Mouse (Mus musculus) neural tube, embryonic 11.5 days (tissue): ENCODE measurements around the gene Ascc1. TPM values are rescaled to one million over a fixed set of nuclear protein-coding genes. Genes with fewer than 3 reads are reported as not detected.

ENCODE experiments used
- ATAC-seq: fragments of 200-750 bp; cut with Nextera tagmentation; 2 replicates; pipeline ENCODE4 v1.8.0; 2017; ENCODE audit warnings: moderate number of reproducible peaks, mild to moderate bottlenecking, moderate TSS enrichment, moderate library complexity; ENCODE audit not compliant: insufficient read depth, low FRiP score, low TSS enrichment
- DNase-seq: peaks from one replicate; pipeline ENCODE4 v3.0.0-alpha.2; 2015; ENCODE audit warnings: low spot score
- H3K27ac ChIP-seq: fragments of 300-500 bp; sonication (generic); 2 replicates; pipeline ENCODE4 v1.5.1; 2014; ENCODE audit warnings: low read depth, mild to moderate bottlenecking, low read length
- H3K27me3 ChIP-seq: fragments of 300-500 bp; sonication (generic); 2 replicates; pipeline ENCODE4 v1.6.1; 2014; ENCODE audit warnings: mild to moderate bottlenecking, low read length, mixed read lengths; ENCODE audit not compliant: control insufficient read depth, insufficient read depth
- H3K36me3 ChIP-seq: fragments of 300-500 bp; sonication (generic); 2 replicates; pipeline ENCODE4 v1.6.1; 2014; ENCODE audit warnings: mild to moderate bottlenecking, low read length, moderate library complexity, mixed read lengths; ENCODE audit not compliant: control insufficient read depth, insufficient read depth
- H3K4me1 ChIP-seq: fragments of 300-500 bp; sonication (generic); 2 replicates; pipeline ENCODE4 v1.6.1; 2014; ENCODE audit warnings: low read length, mixed read lengths; ENCODE audit not compliant: control insufficient read depth, insufficient read depth
- H3K4me2 ChIP-seq: fragments of 300-500 bp; sonication (generic); 2 replicates; pipeline ENCODE4 v1.6.1; 2014; ENCODE audit warnings: low read depth, mild to moderate bottlenecking, moderate library complexity
- H3K4me3 ChIP-seq: fragments of 300-500 bp; sonication (generic); 2 replicates; pipeline ENCODE4 v1.5.1; 2014; ENCODE audit warnings: low read depth, low read length
- H3K9ac ChIP-seq: fragments of 300-500 bp; sonication (generic); 2 replicates; pipeline ENCODE4 v1.6.1; 2014; ENCODE audit warnings: mild to moderate bottlenecking, low read length
- H3K9me3 ChIP-seq: fragments of 300-500 bp; sonication (generic); 2 replicates; pipeline ENCODE4 v1.6.1; 2016; ENCODE audit warnings: low read length; ENCODE audit not compliant: control insufficient read depth
- WGBS: fragments of 180-500 bp; shearing (Covaris S2); extraction: QIAGEN DNeasy Blood & Tissue Kit; methylation state at CpG from one replicate; pipeline ENCODE4 v1.1.7; 2014; 5-methylcytosine and 5-hydroxymethylcytosine counted together
- polyA plus RNA-seq: library from polyadenylated mRNA; unstranded; fragments of >200 nt; fragmentation: Nextera tagmentation; extraction: Ambion mirVana; gene quantifications from 2 replicates; pipeline ENCODE4 v1.2.1, GENCODE M21; 2014

The Ascc1 gene
- polyA plus RNA-seq, 1 experiment from 2014 or later: 34.9 TPM

DNA sequence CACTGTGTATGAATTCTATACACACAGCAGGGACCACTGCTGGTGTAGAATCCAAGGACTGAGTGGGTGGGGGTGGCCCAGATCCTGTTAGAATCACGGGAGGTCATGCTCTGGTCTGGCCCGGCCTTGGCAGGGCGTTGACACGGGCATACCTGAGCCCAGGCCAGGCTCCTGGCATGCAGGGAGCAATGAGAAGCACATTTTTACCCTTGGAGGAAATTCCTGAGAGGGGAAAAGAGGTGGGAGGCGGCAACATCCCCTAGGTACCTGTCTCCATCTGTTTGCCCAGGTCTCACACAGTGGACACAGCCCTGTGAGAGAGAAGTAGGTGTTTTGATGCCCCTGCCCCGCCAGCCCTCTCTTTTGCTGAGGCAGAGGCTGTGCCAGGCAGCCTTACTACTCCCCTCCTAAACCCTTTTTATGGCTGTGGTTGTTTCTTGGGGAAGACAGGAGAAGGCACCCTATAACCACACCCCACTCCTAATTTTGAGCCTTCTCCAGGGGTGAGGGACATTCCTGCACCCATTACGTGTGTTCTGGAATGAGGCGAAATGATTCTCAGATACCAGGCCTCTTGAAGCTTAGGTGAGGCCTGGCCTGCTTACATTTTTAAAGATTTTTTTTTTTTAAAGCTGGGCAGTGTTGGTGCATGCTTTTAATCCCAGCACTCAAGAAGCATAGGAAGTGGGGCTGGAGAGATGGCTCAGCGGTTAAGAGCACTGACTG lies 111.5 kb downstream of the Ascc1 start:
- no peaks in the 10 kb centered on the region for H3K36me3 ChIP-seq
- H3K9me3 ChIP-seq: no peaks in the 10 kb centered on the region
- H3K4me1 ChIP-seq: peaks cover 9% of the 10 kb centered on the region
- H3K27me3 ChIP-seq: no peaks in the 10 kb centered on the region
- ATAC-seq: no peak
- H3K4me3 ChIP-seq: no peak overlapping the region
- WGBS: 87% methylated on average over 9 of the region's 9 CpGs
- no peak for DNase-seq
- H3K4me2 ChIP-seq: no peak overlapping the region
- H3K9ac ChIP-seq: no peak overlapping the region
- no peak overlapping the region for H3K27ac ChIP-seq

GRCm38 (mm10) chr10:60115345-60116185 lies 113.0 kb downstream of the Ascc1 start:
- WGBS: 5% methylated on average over 14 of the region's 14 CpGs

DNA sequence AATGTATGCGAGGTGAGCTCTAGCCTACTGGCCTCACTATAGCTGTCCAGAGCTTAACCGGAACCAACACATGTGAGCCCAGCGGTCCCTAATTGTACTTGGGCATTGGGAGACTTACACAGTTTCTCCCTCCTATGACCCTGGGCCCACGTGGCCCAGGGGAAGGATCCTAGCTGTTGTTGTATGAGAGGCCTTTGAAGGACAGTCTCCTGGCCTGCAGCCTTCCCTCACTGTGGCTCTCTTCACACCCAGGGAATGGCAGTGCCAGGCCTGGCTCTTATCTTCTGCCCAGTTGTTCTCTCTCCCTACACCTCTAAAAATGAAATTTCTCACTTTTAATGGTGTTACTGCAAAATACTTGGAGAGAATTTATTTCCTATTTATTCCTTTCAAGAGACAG lies 114.4 kb downstream of the Ascc1 start:
- ATAC-seq (no peak), DNase-seq (no peak)
- WGBS: 48% methylated on average over 4 of the region's 4 CpGs
- Histone ChIP-seq H3K27ac (no peak overlapping the region), H3K27me3 (no peaks in the 10 kb centered on the region), H3K4me2 (no peak overlapping the region), H3K9ac (no peak overlapping the region), H3K9me3 (no peaks in the 10 kb centered on the region), H3K4me1 (peaks cover 9% of the 10 kb centered on the region), H3K36me3 (no peaks in the 10 kb centered on the region), H3K4me3 (no peak overlapping the region)

More at GRCm38 (mm10) chr10:60115345-60116185, 113.0 kb downstream of the Ascc1 start:
- peak; percentile 73 for DNase-seq
- H3K27me3 ChIP-seq: no peaks in the 10 kb centered on the region
- H3K4me1 ChIP-seq: peaks cover 9% of the 10 kb centered on the region
- H3K27ac ChIP-seq: no peak overlapping the region
- no peak overlapping the region for H3K4me3 ChIP-seq
- H3K36me3 ChIP-seq: no peaks in the 10 kb centered on the region
- H3K4me2 ChIP-seq: peak overlapping the region; percentile 8
- ATAC-seq: peak; percentile 69
- H3K9ac ChIP-seq: peak overlapping the region; percentile 19
- no peaks in the 10 kb centered on the region for H3K9me3 ChIP-seq

DNA sequence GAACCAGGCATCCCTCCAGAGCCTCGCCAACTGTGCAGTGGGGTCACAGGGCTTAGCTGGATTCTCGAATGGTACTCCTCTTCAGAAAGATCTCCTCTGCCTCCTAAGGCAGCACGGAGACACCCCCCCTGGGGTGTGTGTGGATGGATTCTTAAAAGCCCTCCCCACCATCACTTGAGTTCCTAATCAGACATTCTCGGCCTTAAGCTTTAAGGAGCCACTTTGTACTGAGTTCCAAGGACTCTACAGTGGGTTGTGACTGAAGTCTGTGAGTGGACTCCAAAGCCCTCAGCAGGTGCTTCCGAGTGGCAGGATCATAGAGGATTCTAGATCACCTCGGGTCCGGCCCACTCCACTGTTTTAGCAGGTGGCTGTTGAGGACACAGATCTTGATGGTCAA lies 115.9 kb downstream of the Ascc1 start:
- no peak overlapping the region for H3K4me3 ChIP-seq
- DNase-seq (no peak), ATAC-seq (no peak)
- no peak overlapping the region for H3K27ac ChIP-seq
- no peaks in the 10 kb centered on the region for H3K27me3 ChIP-seq
- no peak overlapping the region for H3K4me2 ChIP-seq
- H3K9ac ChIP-seq: no peak overlapping the region
- WGBS: 70% methylated on average over 7 of the region's 7 CpGs
- H3K36me3 ChIP-seq: no peaks in the 10 kb centered on the region
- peaks cover 9% of the 10 kb centered on the region for H3K4me1 ChIP-seq
- H3K9me3 ChIP-seq: no peaks in the 10 kb centered on the region

DNA sequence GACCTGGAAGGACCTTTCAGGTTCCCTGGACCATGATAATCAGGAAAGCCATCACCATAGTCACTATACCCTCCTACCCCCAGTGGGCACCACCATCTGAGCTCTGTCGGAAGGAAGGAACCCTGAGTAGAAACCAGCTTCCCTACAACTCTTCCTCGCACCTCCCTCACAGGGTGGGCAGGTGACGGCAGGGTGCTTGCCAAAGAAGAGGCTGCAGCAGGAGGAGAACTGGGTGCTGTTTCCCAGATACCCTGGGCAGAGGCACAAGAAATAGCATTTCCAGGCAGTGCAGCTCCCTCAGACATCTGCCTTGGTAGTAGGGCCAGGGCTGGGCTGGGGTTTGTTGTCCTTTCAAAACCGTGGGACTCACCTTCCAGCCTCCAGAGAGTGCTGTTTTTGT lies 118.0 kb downstream of the Ascc1 start:
- DNase-seq: no peak
- no peak overlapping the region for H3K4me2 ChIP-seq
- no peaks in the 10 kb centered on the region for H3K27me3 ChIP-seq
- H3K9ac ChIP-seq: no peak overlapping the region
- ATAC-seq: no peak
- H3K4me3 ChIP-seq: no peak overlapping the region
- no peaks in the 10 kb centered on the region for H3K36me3 ChIP-seq
- peaks cover 4% of the 10 kb centered on the region for H3K4me1 ChIP-seq
- no peaks in the 10 kb centered on the region for H3K9me3 ChIP-seq
- 91% methylated on average over 4 of the region's 4 CpGs for WGBS
- no peak overlapping the region for H3K27ac ChIP-seq

DNA sequence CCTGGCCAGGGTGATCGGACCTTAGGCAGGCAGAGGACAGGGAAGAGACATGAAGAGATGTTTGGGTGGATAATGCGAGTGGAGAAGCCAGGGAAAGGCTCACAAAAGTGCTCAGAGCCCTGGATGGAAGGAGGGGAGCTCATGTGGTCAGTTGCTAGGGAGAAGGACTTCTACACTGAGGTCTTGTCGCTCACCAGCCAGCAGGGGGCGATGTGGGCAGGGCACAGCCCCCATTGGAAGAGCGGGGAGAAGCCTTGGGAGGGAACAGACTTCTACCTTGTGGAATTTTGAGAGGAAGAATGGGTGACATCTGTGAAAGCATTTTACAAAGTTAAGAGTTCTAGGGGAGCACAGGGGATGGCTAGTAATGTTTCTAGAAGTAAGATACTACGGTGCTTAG lies 121.5 kb downstream of the Ascc1 start:
- H3K27me3 ChIP-seq: no peaks in the 10 kb centered on the region
- no peak overlapping the region for H3K4me3 ChIP-seq
- DNase-seq: no peak
- no peak overlapping the region for H3K27ac ChIP-seq
- H3K36me3 ChIP-seq: no peaks in the 10 kb centered on the region
- H3K9ac ChIP-seq: no peak overlapping the region
- no peaks in the 10 kb centered on the region for H3K9me3 ChIP-seq
- WGBS: 58% methylated on average over 6 of the region's 6 CpGs
- no peak for ATAC-seq
- no peaks in the 10 kb centered on the region for H3K4me1 ChIP-seq
- H3K4me2 ChIP-seq: no peak overlapping the region

- no peaks in the 10 kb centered on the region for H3K4me1 ChIP-seq
- H3K9ac ChIP-seq: no peak overlapping the region
- DNase-seq (no peak), ATAC-seq (peak; percentile 16; the same call in 1 of the 2 replicates)
- no peaks in the 10 kb centered on the region for H3K27me3 ChIP-seq
- no peak overlapping the region for H3K4me3 ChIP-seq
- H3K36me3 ChIP-seq: no peaks in the 10 kb centered on the region
- H3K9me3 ChIP-seq: no peaks in the 10 kb centered on the region
- H3K27ac ChIP-seq: no peak overlapping the region
- 26% methylated on average over 20 of the region's 22 CpGs for WGBS
- H3K4me2 ChIP-seq: no peak overlapping the region
Measured at GRCm38 (mm10) chr10:60125529-60126327, 123.1 kb downstream of the Ascc1 start.

- Histone ChIP-seq H3K27ac (no peak overlapping the region), H3K4me1 (no peaks in the 10 kb centered on the region), H3K9ac (no peak overlapping the region), H3K4me2 (no peak overlapping the region), H3K9me3 (no peaks in the 10 kb centered on the region), H3K27me3 (no peaks in the 10 kb centered on the region), H3K36me3 (no peaks in the 10 kb centered on the region), H3K4me3 (no peak overlapping the region)
- ATAC-seq (no peak), DNase-seq (no peak)
- WGBS: 91% methylated on average over 9 of the region's 9 CpGs
Measured at GRCm38 (mm10) chr10:60128287-60128686, 125.7 kb downstream of the Ascc1 start.
